Mouse (Mus musculus) heart, postnatal 25 days (tissue): Measurements from ENCODE around the gene Tpst2. TPM values are rescaled to one million over a fixed set of nuclear protein-coding genes. Genes with fewer than 3 reads are reported as not detected.

Source experiments
- DNase-seq: peaks from one replicate; pipeline ENCODE4 v3.0.0; 2022; ENCODE audit warnings: low spot score
- intact Hi-C: fragments of 180-260 bp; cut with DNase I; formaldehyde crosslinking; loops from one replicate; pipeline ENCODE4 v1.15.1; 2025
- total RNA-seq, 2 experiments: library from RNA; stranded (reverse); gene quantifications; 2 replicates each; pipeline ENCODE4 v1.2.3; 2021

Tpst2 gene
- total RNA-seq, 2 experiments from 2014 or later, result 38.7 to 42.3 TPM

- intact Hi-C loops, result no loop called here
- DNase-seq, result no peak
Measured at GRCm38 (mm10) chr5:112253169-112253568, 23.3 kb upstream of the Tpst2 start.

- peak; percentile 28 for DNase-seq
- intact Hi-C loops, result no loop called here
Measured at GRCm38 (mm10) chr5:112254282-112254806, 22.1 kb upstream of the Tpst2 start.

- intact Hi-C loops, result no loop called here
- DNase-seq, result peak; percentile 35
Measured at GRCm38 (mm10) chr5:112255426-112255825, 21.1 kb upstream of the Tpst2 start, which contains the start of gene Crybb1. Gene Crybb1, plus strand, starts transcription at chr5:112255815.

GRCm38 (mm10) chr5:112256457-112256856 lies 20.0 kb upstream of the Tpst2 start:
- no peak for DNase-seq
- intact Hi-C loops, result no loop called here

- DNase-seq, result no peak
- intact Hi-C loops, result no loop called here
Measured at GRCm38 (mm10) chr5:112257896-112258295, 18.6 kb upstream of the Tpst2 start.

GRCm38 (mm10) chr5:112259862-112260650 lies 16.4 kb upstream of the Tpst2 start:
- intact Hi-C loops, result no loop called here
- DNase-seq, result no peak

- no peak for DNase-seq
- intact Hi-C loops, result no loop called here
Measured at GRCm38 (mm10) chr5:112260818-112261217, 15.7 kb upstream of the Tpst2 start.

- intact Hi-C loops, result no loop called here
- no peak for DNase-seq
Measured at GRCm38 (mm10) chr5:112264099-112264498, 12.4 kb upstream of the Tpst2 start.

GRCm38 (mm10) chr5:112265110-112265509 lies 11.4 kb upstream of the Tpst2 start:
- intact Hi-C loops, result no loop called here
- no peak for DNase-seq

GRCm38 (mm10) chr5:112265515-112265914 lies 11.0 kb upstream of the Tpst2 start:
- intact Hi-C loops, result no loop called here
- DNase-seq, result no peak

GRCm38 (mm10) chr5:112266011-112266777 lies 10.3 kb upstream of the Tpst2 start:
- no peak for DNase-seq
- intact Hi-C loops, result no loop called here

- intact Hi-C loops, result no loop called here
- no peak for DNase-seq
Measured at GRCm38 (mm10) chr5:112270764-112271541, 5.5 kb upstream of the Tpst2 start.

GRCm38 (mm10) chr5:112272934-112273333 lies 3.6 kb upstream of the Tpst2 start:
- intact Hi-C loops, result no loop called here

GRCm38 (mm10) chr5:112273746-112274463 lies 2.6 kb upstream of the Tpst2 start:
- no peak for DNase-seq

More at GRCm38 (mm10) chr5:112272934-112273333, 3.6 kb upstream of the Tpst2 start:
- DNase-seq, result no peak

GRCm38 (mm10) chr5:112275021-112275804 lies 1.3 kb upstream of the Tpst2 start:
- DNase-seq, result no peak
- intact Hi-C loops, result loop anchor here (1.0 kb wide), 1 partner anchor 35 kb away; no protein-coding TSS in a partner anchor

More at GRCm38 (mm10) chr5:112273746-112274463, 2.6 kb upstream of the Tpst2 start:
- intact Hi-C loops, result no loop called here

- intact Hi-C loops, result loop anchor here (2.0 kb wide), 1 partner anchor 48 kb away; no protein-coding TSS in a partner anchor
- no peak for DNase-seq
Measured at GRCm38 (mm10) chr5:112276907-112277348, 437 bp downstream of the Tpst2 start.

- DNase-seq, result no peak
- intact Hi-C loops, result loop anchor here (2.0 kb wide), 1 partner anchor 47 kb away; no protein-coding TSS in a partner anchor
Measured at GRCm38 (mm10) chr5:112277906-112278470, 1.5 kb downstream of the Tpst2 start.
